Mouse (Mus musculus) lung, postnatal 4 days (tissue): ENCODE data around the gene Icosl.
"Not testable (repeated sequence)": the region's sequence is repeated elsewhere in the genome, so short reads cannot be mapped to it uniquely, and the experiment has no call there.

ENCODE experiments used
- DNase-seq, 2 experiments: peaks; one replicate each; pipeline ENCODE4 v3.0.0; 2021

The Icosl gene

DNA sequence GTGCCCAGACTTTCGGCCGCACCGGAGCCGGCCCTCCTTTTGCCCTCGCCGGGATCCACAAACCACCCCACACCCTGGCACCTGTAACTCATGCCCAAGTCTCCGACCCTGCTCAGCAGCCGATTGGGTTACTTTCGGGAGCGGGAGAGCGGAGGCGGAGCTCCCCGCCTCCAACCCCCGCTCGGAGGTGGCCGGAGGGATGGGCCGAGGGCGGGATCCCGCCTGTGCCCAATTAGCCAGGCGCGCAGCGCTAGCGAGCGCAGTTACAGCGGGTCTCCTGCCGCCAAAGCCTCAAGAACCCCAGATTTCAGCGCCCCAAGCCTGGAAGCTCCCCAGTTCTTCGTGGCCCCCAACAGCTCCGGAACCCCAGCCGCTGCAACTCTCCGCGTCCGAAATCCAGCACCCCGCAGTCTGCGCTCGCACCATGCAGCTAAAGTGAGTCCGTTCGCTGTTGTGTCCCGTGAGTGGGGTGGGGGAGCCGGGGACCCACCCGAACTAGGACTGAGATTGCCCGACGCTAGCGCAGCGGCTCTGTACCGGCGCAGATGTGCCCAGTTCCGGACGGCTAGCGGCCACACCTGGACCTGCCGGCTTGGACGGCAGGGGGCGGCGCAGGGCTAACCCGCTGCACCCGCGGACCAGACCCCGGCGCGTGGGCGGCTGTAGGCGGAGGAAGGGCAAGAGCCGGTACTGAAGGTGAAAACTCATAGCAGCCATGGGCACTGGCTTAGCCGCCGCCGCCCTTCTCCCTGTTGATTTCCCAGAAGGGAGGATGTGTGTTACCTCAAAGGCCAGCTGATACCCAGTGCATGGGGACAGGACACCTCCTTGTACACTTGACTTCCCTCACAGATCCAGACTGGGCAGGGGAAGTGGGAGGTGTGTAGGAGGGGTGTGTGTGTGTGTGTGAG, at the start of gene Icosl:
Gene Icosl (plus strand): TSS at position 202 of the 911 bp plus-strand sequence.
- peak; percentile 83 to 85 for DNase-seq

DNA sequence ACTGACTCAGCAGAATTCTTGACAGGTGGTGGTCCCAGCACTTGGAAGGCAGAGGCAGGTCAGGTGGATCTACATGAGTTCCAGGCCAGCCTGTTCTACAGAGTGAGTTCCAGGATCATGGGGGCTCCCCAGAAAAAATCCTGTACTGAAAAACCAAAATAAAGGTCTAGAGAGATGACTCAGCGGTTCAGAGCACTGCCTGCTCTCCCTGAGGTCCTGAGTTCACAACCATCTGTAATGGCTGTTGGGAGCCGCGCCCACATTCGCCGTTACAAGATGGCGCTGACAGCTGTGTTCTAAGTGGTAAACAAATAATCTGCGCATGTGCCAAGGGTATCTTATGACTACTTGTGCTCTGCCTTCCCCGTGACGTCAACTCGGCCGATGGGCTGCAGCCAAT, 49.1 kb upstream of the Icosl start:
- not testable (repeated sequence) for DNase-seq

- not testable (repeated sequence) for DNase-seq
Observed at GRCm38 (mm10) chr10:78025453-78025852, 43.6 kb upstream of the Icosl start.

GRCm38 (mm10) chr10:78028129-78028528, 41.0 kb upstream of the Icosl start:
- DNase-seq = peak; percentile 37 to 78

GRCm38 (mm10) chr10:78029080-78029479, 40.0 kb upstream of the Icosl start:
- no peak for DNase-seq

GRCm38 (mm10) chr10:78031987-78032386, 37.1 kb upstream of the Icosl start:
- DNase-seq = no peak

DNA sequence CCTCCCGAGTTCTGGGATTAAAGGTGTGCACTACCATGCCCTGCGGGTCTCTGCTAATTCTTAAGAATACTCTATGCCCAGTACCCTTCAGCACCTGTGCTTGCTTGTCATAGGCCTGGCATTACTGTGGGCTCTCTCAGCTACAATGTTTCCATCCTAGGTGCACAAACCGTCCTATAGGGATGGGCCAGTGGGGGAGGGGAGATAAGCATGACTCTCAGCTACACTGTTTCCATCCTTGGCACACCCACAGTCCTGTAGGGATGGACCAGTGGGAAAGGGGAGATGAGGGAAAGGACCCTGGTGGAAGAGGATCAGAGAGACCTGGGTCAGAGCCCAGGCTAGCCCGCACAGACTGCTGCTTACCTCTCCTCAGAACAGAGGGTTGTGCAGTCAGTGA, 32.0 kb upstream of the Icosl start:
- DNase-seq = no peak

DNA sequence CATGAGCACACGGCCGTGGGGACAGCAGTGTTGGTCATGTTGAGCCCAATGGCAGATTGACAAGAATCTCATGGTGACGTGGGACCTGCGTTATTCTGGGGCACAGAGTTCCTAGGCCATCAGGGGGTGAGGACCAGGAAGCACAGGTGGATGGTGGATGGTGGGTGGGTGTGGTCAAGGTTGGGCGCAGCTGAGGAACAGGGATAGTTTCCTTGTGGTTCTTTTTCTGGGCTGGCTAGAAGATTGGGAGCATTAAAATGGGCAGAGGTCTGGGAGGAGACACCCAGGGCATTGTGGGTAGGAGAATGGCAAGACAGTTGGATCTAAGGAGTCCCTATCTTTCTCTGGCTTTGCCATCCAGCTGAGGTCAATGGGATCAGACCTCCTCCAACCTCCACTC, 27.5 kb upstream of the Icosl start, which contains the start of gene Dnmt3l:
Gene Dnmt3l (plus strand): TSS at position 301 of the 400 bp plus-strand sequence.
- no peak for DNase-seq

DNA sequence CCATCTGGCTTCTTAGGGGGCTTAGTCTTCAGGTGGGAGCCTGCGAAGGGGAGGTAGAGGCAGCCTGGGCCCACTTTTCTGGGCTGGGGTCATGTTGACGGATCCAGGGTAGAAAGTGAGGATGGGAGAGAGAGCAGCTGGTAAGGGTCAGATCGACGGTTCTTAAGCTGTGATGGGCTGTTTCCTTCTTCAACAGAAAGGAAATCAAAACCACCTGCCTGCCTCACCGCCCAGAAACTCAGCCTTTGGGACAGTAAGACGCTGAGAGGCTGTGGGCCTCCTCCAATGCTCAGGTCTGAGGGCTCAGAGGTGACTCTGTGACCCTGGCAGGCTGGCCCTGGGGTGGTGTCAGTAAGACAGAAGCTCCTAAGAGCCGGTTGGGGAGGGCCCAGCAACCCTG, 27.0 kb upstream of the Icosl start:
- DNase-seq = no peak

DNA sequence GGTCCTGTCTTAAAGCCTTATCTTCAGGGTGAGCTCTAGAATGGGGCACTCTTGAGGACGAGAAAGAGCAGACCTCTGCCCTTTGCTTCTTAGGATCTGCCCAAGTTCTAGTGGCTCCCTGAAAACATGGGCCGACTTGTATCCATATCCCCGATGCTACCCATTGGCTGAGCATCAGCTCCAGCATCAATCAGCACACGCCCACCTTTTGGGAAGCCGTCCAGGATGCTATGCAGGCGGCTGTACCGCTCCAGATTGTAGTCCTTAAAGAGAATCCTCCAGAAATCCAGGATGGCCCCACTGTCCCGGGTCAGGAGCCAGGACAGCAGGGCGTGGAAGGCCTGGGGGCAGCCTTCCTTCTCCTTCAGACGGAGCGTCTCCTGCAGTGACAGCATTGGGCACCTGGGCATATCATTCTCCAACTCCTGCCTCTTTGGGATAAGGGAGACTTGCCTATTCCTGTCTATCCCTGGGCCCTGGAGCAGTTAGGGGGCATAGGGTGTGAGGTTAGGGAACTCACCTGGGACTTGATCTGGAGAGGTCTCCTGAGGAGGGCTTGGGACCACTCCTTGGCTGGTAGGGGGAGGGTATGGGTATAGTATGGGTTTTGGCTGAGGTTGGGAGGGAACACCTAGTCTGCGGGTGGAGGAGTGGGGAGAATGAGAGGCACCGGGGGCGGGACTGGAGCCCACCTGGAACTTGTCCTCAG, 26.3 kb upstream of the Icosl start:
- no peak for DNase-seq

GRCm38 (mm10) chr10:78043406-78043836, 25.7 kb upstream of the Icosl start, which contains the start of gene Aire:
Gene Aire (minus strand): TSS chr10:78043610.
- peak; percentile 65 to 73 for DNase-seq

DNA sequence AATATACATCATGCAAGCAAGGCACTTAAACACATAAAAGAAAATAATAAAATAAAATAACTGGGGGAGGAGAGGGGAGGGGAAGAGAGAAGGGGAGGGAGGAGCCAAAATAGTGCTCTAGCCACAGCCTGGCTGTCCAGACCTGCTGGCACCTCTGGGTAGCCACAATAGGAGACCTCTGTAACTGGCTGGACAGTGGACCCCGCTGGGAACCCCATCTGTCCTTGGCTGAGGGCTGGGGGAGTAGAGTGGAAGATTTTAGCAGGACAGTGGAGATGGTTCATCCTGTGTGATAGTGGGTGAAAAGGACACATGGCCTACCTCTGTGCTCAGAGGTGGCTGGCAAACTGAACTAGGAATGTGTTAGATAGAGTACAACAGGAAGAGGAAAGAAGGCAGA, 24.6 kb upstream of the Icosl start:
- DNase-seq = no peak

GRCm38 (mm10) chr10:78046388-78046787, 22.7 kb upstream of the Icosl start:
- DNase-seq = no peak

DNA sequence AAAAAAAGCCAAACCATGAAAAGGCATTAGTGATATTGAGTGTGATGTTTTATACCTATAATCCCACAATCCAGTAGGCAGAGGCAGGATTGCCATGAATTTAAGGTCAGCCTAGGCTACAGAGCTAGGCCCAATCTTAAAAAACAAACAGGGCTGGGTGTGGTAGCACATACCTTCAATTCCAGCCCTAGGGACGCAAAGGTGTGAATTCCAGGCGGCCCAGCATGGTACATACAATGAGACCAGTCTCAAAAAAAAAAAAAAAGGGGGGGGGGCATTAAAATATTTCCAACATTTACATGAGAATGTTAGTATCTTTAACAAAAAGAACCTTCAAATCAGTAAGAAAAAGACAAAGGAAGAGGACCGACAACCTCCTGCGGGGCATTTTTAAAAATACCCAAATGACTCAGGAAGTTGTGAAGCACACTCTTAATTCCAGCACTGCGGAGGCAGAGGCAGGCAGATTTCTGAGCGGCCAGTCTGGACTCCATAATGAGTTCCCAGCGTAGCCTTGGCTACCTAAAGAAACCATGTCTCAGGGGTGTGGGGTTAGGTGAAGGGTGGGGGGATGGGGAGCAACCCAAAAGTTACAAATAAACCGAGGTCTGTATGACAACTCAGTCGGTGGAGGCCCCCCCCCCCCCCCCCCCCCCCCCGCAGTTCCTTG, 20.9 kb upstream of the Icosl start:
- no peak for DNase-seq

DNA sequence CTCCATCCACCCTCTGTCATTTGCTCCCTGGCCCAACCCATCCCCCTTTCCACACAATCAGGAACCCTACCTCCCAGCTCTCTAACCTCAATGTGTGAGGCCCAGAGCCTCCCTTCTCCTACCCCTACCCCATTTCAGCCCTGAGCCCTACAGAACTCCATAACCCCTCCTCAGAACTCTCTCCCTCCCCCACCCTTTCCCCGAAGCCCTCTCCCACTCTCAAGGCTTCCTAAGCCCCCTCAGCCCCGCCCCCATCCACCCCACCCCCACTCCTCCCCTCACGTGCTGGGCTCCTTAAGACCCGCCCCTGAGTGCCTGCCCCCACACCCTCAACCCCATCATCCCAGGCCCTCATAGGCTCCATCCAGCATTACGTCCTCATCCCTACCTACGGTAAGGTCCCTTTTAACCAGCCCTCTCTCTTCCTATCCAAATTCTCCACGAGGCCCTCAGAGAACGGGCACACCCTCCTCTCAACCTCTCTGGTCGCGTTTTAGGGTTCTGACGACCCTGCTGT, 19.5 kb upstream of the Icosl start:
- no peak for DNase-seq

GRCm38 (mm10) chr10:78054633-78055565, 14.2 kb upstream of the Icosl start:
- peak; percentile 52 to 71 for DNase-seq

GRCm38 (mm10) chr10:78057056-78057455, 12.0 kb upstream of the Icosl start:
- no peak for DNase-seq

DNA sequence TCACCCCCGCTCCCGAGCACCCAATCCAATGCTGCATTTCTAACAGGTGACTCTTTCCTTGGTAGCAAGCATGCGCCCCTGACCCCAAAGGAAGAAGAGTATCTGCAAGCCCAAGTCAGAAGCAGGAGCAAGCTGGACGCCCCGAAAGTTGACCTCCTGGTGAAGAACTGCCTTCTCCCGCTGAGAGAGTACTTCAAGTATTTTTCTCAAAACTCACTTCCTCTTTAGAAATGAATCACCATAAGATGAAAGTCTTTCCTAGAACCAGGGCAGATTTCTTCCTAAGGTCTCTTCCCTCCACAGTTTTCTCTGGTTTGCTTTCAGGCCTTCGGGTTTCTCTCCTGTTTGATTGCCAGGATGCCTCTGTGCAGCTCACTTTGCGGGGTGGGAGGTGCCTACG, 6.0 kb upstream of the Icosl start:
- no peak for DNase-seq

DNA sequence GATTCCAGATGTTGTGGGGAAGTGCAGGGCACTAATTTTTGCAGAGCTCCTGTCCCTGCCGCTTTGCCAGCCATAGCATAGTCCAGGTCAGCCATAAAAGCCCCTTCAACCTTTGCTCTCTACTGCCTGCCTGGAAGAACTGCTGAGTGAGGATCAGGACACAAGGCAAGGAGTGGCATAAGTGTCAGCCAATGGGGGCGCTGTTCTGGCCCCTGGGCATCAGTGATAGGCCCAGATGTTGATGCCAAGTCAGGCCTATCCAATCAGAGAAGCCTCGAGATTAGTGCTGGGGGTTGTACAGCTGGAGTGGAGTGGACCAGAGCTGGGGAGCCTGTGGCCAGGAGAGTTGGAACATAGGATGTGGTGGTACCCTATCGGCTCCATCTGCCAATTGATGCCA, 1.9 kb upstream of the Icosl start:
- DNase-seq = peak; percentile 44 to 58

GRCm38 (mm10) chr10:78068541-78068940, 561 bp upstream of the Icosl start:
- no peak for DNase-seq

- DNase-seq = no peak
Observed at GRCm38 (mm10) chr10:78074151-78074550, 5.0 kb downstream of the Icosl start.

- no peak for DNase-seq
Observed at GRCm38 (mm10) chr10:78074977-78075376, 5.9 kb downstream of the Icosl start.
